Mouse (Mus musculus) C2C12 (cell line): Measurements from ENCODE around the gene Katnbl1.

Experiments used
- CTCF ChIP-seq: IDR thresholded peaks from one replicate; pipeline ENCODE4 v1.5.1; 2011; ENCODE audit not compliant: control insufficient read depth, insufficient read depth, insufficient read length
- MAX ChIP-seq: IDR thresholded peaks from one replicate; pipeline ENCODE4 v1.6.1; 2011; ENCODE audit warnings: mild to moderate bottlenecking, control low read depth
- MYOG ChIP-seq: IDR thresholded peaks from one replicate; pipeline ENCODE4 v1.6.1; 2011; ENCODE audit not compliant: control insufficient read depth, insufficient read length; ENCODE audit errors: extremely low read depth
- USF1 ChIP-seq: IDR thresholded peaks from one replicate; pipeline ENCODE4 v1.6.1; 2011; ENCODE audit warnings: low read depth, mild to moderate bottlenecking, control low read depth, moderate library complexity

GRCm38 (mm10) chr2:112454862-112455564 lies 76.0 kb downstream of the Katnbl1 start, which contains the start of gene Emc7:
- TF ChIP-seq CTCF, result no peak
- peak; percentile 79 for TF ChIP-seq MAX
- no peak for TF ChIP-seq MYOG
- no peak for TF ChIP-seq USF1
